19 mouse cellular contexts compared by ENCODE assay signal in genomic region chr9:67038686-67039085, GRCm38 (mm10). TPM values are rescaled to one million over a fixed set of nuclear protein-coding genes. Genes with fewer than 3 reads are reported as not detected.
DNase-seq lines count a peak whose midpoint lies in the region; ATAC-seq and TF ChIP-seq lines count a peak whose summit lies in the region.
"Had no signal": no experiment of that assay in that cellular context is flagged by ENCODE, and none has a peak within 500 bp of the region (broad histone marks: within the 10 kb centered on the region; RNA-seq: fewer than 3 reads in every experiment).

No protein-coding gene starts in this region.

- no peak overlapping the region for H3K4me2 ChIP-seq in intestine, embryonic 16.5 days (ENCODE audit: low read depth, low read length)
- H3K4me2 ChIP-seq in intestine, embryonic 15.5 days (replicated peaks), result no peak overlapping the region
- no peak overlapping the region for H3K4me2 ChIP-seq in liver, embryonic 16.5 days (ENCODE audit: low read depth, low read length)
- no peak overlapping the region for H3K4me2 ChIP-seq in hindbrain, embryonic 12.5 days (replicated peaks)
- H3K4me2 ChIP-seq: embryonic facial prominence, embryonic 12.5 days; hindbrain, embryonic 14.5 days; limb, embryonic 12.5 days had no signal

- H3K9ac ChIP-seq in intestine, embryonic 16.5 days (ENCODE audit: low read depth, low read length), result peak overlapping the region; percentile 16; the same call in 1 of the 2 replicates
- no peak overlapping the region for H3K9ac ChIP-seq in intestine, embryonic 15.5 days
- H3K9ac ChIP-seq in liver, embryonic 16.5 days (ENCODE audit: low read depth, low read length), result no peak overlapping the region
- no peak overlapping the region for H3K9ac ChIP-seq in hindbrain, embryonic 12.5 days
- H3K9ac ChIP-seq: embryonic facial prominence, embryonic 12.5 days; forebrain, postnatal 0 days; hindbrain, embryonic 14.5 days; limb, embryonic 12.5 days had no signal

- H3K36me3 ChIP-seq in intestine, embryonic 16.5 days (ENCODE audit: control insufficient read depth, insufficient read depth, low read length), result peaks cover 25% of the 10 kb centered on the region
- H3K36me3 ChIP-seq in intestine, embryonic 15.5 days, result peaks cover 22% of the 10 kb centered on the region
- peaks cover 27% of the 10 kb centered on the region for H3K36me3 ChIP-seq in liver, embryonic 16.5 days (ENCODE audit: control insufficient read depth, insufficient read depth)
- H3K36me3 ChIP-seq in hindbrain, embryonic 12.5 days, result peaks cover 26% of the 10 kb centered on the region

- H3K9me3 ChIP-seq in intestine, embryonic 16.5 days (ENCODE audit: control insufficient read depth, low read length), result peaks cover 6% of the 10 kb centered on the region; the same call in 1 of the 2 replicates
- H3K9me3 ChIP-seq in intestine, embryonic 15.5 days, result no peaks in the 10 kb centered on the region
- H3K9me3 ChIP-seq in liver, embryonic 16.5 days (replicated peaks; ENCODE audit: control insufficient read depth, low read length), result peaks cover 8% of the 10 kb centered on the region
- peaks cover 6% of the 10 kb centered on the region for H3K9me3 ChIP-seq in hindbrain, embryonic 12.5 days (replicated peaks)

- peak overlapping the region; percentile 99 for H3K27ac ChIP-seq in gastrocnemius, adult 2 months
- peak overlapping the region; percentile 50 for H3K27ac ChIP-seq in intestine, embryonic 16.5 days (ENCODE audit: low read length)
- H3K27ac ChIP-seq in intestine, embryonic 15.5 days, result no peak overlapping the region
- H3K27ac ChIP-seq in liver, embryonic 16.5 days (ENCODE audit: low read length), result peak overlapping the region; percentile 92
- no peak overlapping the region for H3K27ac ChIP-seq in hindbrain, embryonic 12.5 days
- H3K27ac ChIP-seq: embryonic facial prominence, embryonic 12.5 days; hindbrain, embryonic 14.5 days; kidney, postnatal 0 days had no signal

- peaks cover 47% of the 10 kb centered on the region for H3K4me1 ChIP-seq in intestine, embryonic 16.5 days (ENCODE audit: control insufficient read depth, insufficient read depth, low read length)
- H3K4me1 ChIP-seq in intestine, embryonic 15.5 days (replicated peaks), result peaks cover 44% of the 10 kb centered on the region
- H3K4me1 ChIP-seq in liver, embryonic 16.5 days (ENCODE audit: control insufficient read depth, low read depth, low read length), result peaks cover 60% of the 10 kb centered on the region
- H3K4me1 ChIP-seq in hindbrain, embryonic 12.5 days, result peaks cover 37% of the 10 kb centered on the region

- ATAC-seq in intestine, embryonic 16.5 days, result no peak
- ATAC-seq in intestine, embryonic 15.5 days, result no peak
- ATAC-seq in liver, embryonic 16.5 days (ENCODE audit: low read depth), result no peak
- no peak for ATAC-seq in hindbrain, embryonic 12.5 days (ENCODE audit: low FRiP score)
- ATAC-seq: forebrain, postnatal 0 days; intestine, postnatal 0 days; midbrain, embryonic 16.5 days had no signal

- DNase-seq in gastrocnemius, adult 2 months, result no peak
- DNase-seq in gastrocnemius, postnatal 36 days, result no peak
- DNase-seq in 416B (ENCODE audit: low read depth), result peak; percentile 87
- no peak for DNase-seq in layer of hippocampus, postnatal 36 days
- DNase-seq: B cell, adult 2 months; cerebellum, adult 9-10 months; forebrain, postnatal 0 days; lung, postnatal 10 days; thymus, adult 2 months had no signal

- no peak for TF ChIP-seq CTCF in gastrocnemius, adult 2 months (IDR thresholded peaks at IDR 0.05)

- H3K4me3 ChIP-seq in gastrocnemius, adult 2 months, result peak overlapping the region; percentile 91
- no peak overlapping the region for H3K4me3 ChIP-seq in intestine, embryonic 16.5 days (ENCODE audit: low read length)
- no peak overlapping the region for H3K4me3 ChIP-seq in intestine, embryonic 15.5 days (replicated peaks)
- no peak overlapping the region for H3K4me3 ChIP-seq in liver, embryonic 16.5 days (ENCODE audit: low read depth, low read length)
- H3K4me3 ChIP-seq in hindbrain, embryonic 12.5 days, result no peak overlapping the region
- H3K4me3 ChIP-seq: embryonic facial prominence, embryonic 12.5 days; limb, embryonic 12.5 days had no signal

- no peaks in the 10 kb centered on the region for H3K27me3 ChIP-seq in intestine, embryonic 16.5 days (replicated peaks; ENCODE audit: control insufficient read depth, insufficient read depth, low read length)
- H3K27me3 ChIP-seq in intestine, embryonic 15.5 days (replicated peaks), result no peaks in the 10 kb centered on the region
- H3K27me3 ChIP-seq in liver, embryonic 16.5 days (ENCODE audit: control insufficient read depth, insufficient read depth, low read depth, low read length), result no peaks in the 10 kb centered on the region
- H3K27me3 ChIP-seq in hindbrain, embryonic 12.5 days, result no peaks in the 10 kb centered on the region
- H3K27me3 ChIP-seq: embryonic facial prominence, embryonic 12.5 days; limb, embryonic 12.5 days had no signal

- WGBS in intestine, embryonic 16.5 days, result 85% methylated on average over 7 of the region's 7 CpGs
- 81% methylated on average over 7 of the region's 7 CpGs for WGBS in intestine, embryonic 15.5 days
- WGBS in liver, embryonic 16.5 days (ENCODE audit: insufficient replicate concordance), result 63% methylated on average over 7 of the region's 7 CpGs
- WGBS in hindbrain, embryonic 12.5 days, result 92% methylated on average over 7 of the region's 7 CpGs

- intact Hi-C loops in gastrocnemius, adult 2 months (cut with DNase I), result no loop called here
- intact Hi-C loops in gastrocnemius, postnatal 36 days (cut with DNase I), result no loop called here

RNA-seq across cellular contexts. Expression of gene Tpm1, which starts 10.5 kb away (rescaled TPM):
- total RNA-seq in gastrocnemius, adult 2 months (2021), result over 10,000 TPM; 18,374 to 28,065 TPM
- total RNA-seq in gastrocnemius, postnatal 36 days (2021), result over 10,000 TPM; 26,294 to 27,735 TPM
- polyA plus RNA-seq in intestine, embryonic 16.5 days (2015; fragmentation: Nextera tagmentation; extraction: Ambion mirVana), result 1,080 and 1,114 TPM in 2 replicates
- polyA plus RNA-seq in intestine, embryonic 15.5 days (2015; fragmentation: Nextera tagmentation; extraction: Ambion mirVana), result 994 and 1,099 TPM in 2 replicates
- 122 and 145 TPM in 2 replicates for polyA plus RNA-seq in liver, embryonic 16.5 days (2015; fragmentation: Nextera tagmentation; extraction: Ambion mirVana)
- polyA plus RNA-seq in hindbrain, embryonic 12.5 days (2016; fragmentation: Nextera tagmentation; extraction: Ambion mirVana), result 396 and 527 TPM in 2 replicates
- total RNA-seq in layer of hippocampus, postnatal 36 days (2021), result 100 to 1,000 TPM; 219 to 236 TPM

Comparison
In these comparisons a context has a peak if more than half of its experiments do, and no peak if none do; other contexts are left out.
1. H3K27ac ChIP-seq: peak in gastrocnemius, adult 2 months (single experiment), intestine, embryonic 16.5 days (single experiment) and liver, embryonic 16.5 days (single experiment); none in intestine, embryonic 15.5 days (single experiment) and hindbrain, embryonic 12.5 days (single experiment).